ENCODE assay signal across 21 mouse cellular contexts in genomic region chr12:88472832-88473231, GRCm38 (mm10).
DNase-seq lines count a peak whose midpoint lies in the region; ATAC-seq and TF ChIP-seq lines count a peak whose summit lies in the region.
"Had no signal": no experiment of that assay in that cellular context is flagged by ENCODE, and none has a peak within 500 bp of the region (broad histone marks: within the 10 kb centered on the region; RNA-seq: fewer than 3 reads in every experiment).

No protein-coding gene starts in this region.

- no peak overlapping the region for H3K9ac ChIP-seq in liver, adult 2 months (ENCODE audit: low read depth, low read length)
- H3K9ac ChIP-seq in liver, embryonic 12.5 days: no peak overlapping the region
- H3K9ac ChIP-seq in CH12.LX (ENCODE audit: insufficient read depth, low read depth): no peak overlapping the region
- H3K9ac ChIP-seq: embryonic facial prominence, embryonic 12.5 days; forebrain, embryonic 13.5 days; forebrain, embryonic 15.5 days; forebrain, postnatal 0 days had no signal

- no peak for ATAC-seq in liver, embryonic 12.5 days
- ATAC-seq: CD4-positive, CD25-positive, alpha-beta regulatory T cell, adult 4 months; forebrain, embryonic 13.5 days; forebrain, embryonic 15.5 days; forebrain, postnatal 0 days had no signal

- peak; percentile 50 for DNase-seq in liver, adult 2 months (ENCODE audit: extremely low read depth, low read depth, low spot score)
- DNase-seq in CH12.LX (ENCODE audit: extremely low read depth): peak; percentile 10
- no peak for DNase-seq in lung, postnatal 25 days (ENCODE audit: low spot score)
- no peak for DNase-seq in retina, postnatal 1 day
- DNase-seq: adrenal gland, adult 2 months; adrenal gland, postnatal 10 days; adrenal gland, postnatal 25 days; B cell, adult 2 months; cerebellum, adult 11 months; cerebellum, adult 18-20 months; cerebellum, adult 8-10 months; cerebellum, adult 9-11 months; cerebellum, postnatal 14 days; cerebellum, postnatal 36 days; forebrain, postnatal 0 days had no signal

- no peaks in the 10 kb centered on the region for H3K79me2 ChIP-seq in liver, adult 2 months (ENCODE audit: control insufficient read depth, insufficient read depth, low read length)
- H3K79me2 ChIP-seq in CH12.LX (replicated peaks; ENCODE audit: control insufficient read depth, extremely low read depth, insufficient read depth, poor library complexity, severe bottlenecking): no peaks in the 10 kb centered on the region

- H3K4me1 ChIP-seq in liver, adult 2 months (ENCODE audit: control insufficient read depth, insufficient read depth, low read length): no peaks in the 10 kb centered on the region
- peaks cover 4% of the 10 kb centered on the region; the same call in 1 of the 2 replicates for H3K4me1 ChIP-seq in liver, embryonic 12.5 days
- H3K4me1 ChIP-seq in CH12.LX (ENCODE audit: control insufficient read depth in 1 of 2, insufficient read depth in 2 of 2): peaks cover 3 to 18% of the 10 kb centered on the region in 2 experiments; a peak in 3 of 4 replicates
- H3K4me1 ChIP-seq: embryonic facial prominence, embryonic 12.5 days; forebrain, embryonic 13.5 days; forebrain, embryonic 15.5 days had no signal

- TF ChIP-seq POLR2A in liver, adult 2 months (IDR thresholded peaks at IDR 0.05; ENCODE audit: extremely low read depth, insufficient read depth, low read length): no peak
- TF ChIP-seq POLR2A in CH12.LX (IDR thresholded peaks at IDR 0.05; ENCODE audit: low read depth, low read length): no peak

- no peak for TF ChIP-seq RAD21 in CH12.LX (IDR thresholded peaks at IDR 0.05; ENCODE audit: low read depth, low read length)

- dilution Hi-C loops in CH12.LX (cut with MboI; ENCODE audit: extremely low pct_ligation_motif_present, extremely low pct_unique_long_range_greater_than_20kb, low sequenced_read_pairs): no loop called here

- in situ Hi-C loops in CH12.LX (cut with MboI; ENCODE audit: low pct_ligation_motif_present, low pct_unique_long_range_greater_than_20kb, low sequenced_read_pairs): no loop called here

- no peaks in the 10 kb centered on the region for H3K36me3 ChIP-seq in liver, adult 2 months (ENCODE audit: control insufficient read depth, insufficient read depth, low read length)
- no peaks in the 10 kb centered on the region for H3K36me3 ChIP-seq in liver, embryonic 12.5 days
- no peaks in the 10 kb centered on the region for H3K36me3 ChIP-seq in CH12.LX (replicated peaks in 1 of 2; ENCODE audit: control insufficient read depth in 1 of 2, insufficient read depth in 1 of 2, low read length in 1 of 2)
- H3K36me3 ChIP-seq: embryonic facial prominence, embryonic 10.5 days; embryonic facial prominence, embryonic 12.5 days; forebrain, embryonic 15.5 days had no signal

- TF ChIP-seq EP300 in CH12.LX (IDR thresholded peaks at IDR 0.05; ENCODE audit: low read length): 0 out of 2 replicates have a peak, but pooled peaks have one; percentile 25

- H3K9me3 ChIP-seq in liver, embryonic 12.5 days (replicated peaks): no peaks in the 10 kb centered on the region
- no peaks in the 10 kb centered on the region for H3K9me3 ChIP-seq in CH12.LX (replicated peaks; ENCODE audit: low read length)
- H3K9me3 ChIP-seq: embryonic facial prominence, embryonic 10.5 days; embryonic facial prominence, embryonic 12.5 days; forebrain, embryonic 13.5 days; forebrain, embryonic 15.5 days had no signal

- H3K4me3 ChIP-seq in liver, adult 2 months (ENCODE audit: insufficient read depth, low read depth, low read length): no peak overlapping the region
- no peak overlapping the region for H3K4me3 ChIP-seq in liver, embryonic 12.5 days
- H3K4me3 ChIP-seq in CH12.LX (replicated peaks in 1 of 3; ENCODE audit: low read depth in 2 of 3, low read length in 2 of 3, poor library complexity in 1 of 3): no peak overlapping the region
- H3K4me3 ChIP-seq: embryonic facial prominence, embryonic 10.5 days; embryonic facial prominence, embryonic 12.5 days; forebrain, embryonic 13.5 days; forebrain, embryonic 15.5 days had no signal

- WGBS in liver, adult 2 months: 40% methylated on average over 3 of the region's 3 CpGs
- WGBS in liver, embryonic 12.5 days (ENCODE audit: insufficient replicate concordance): 62% methylated on average over 3 of the region's 3 CpGs

- no peak for TF ChIP-seq CTCF in liver, adult 2 months (IDR thresholded peaks at IDR 0.05; ENCODE audit: low read depth, low read length)
- TF ChIP-seq CTCF in CH12.LX (conservative IDR thresholded peaks at IDR 0.05 in 1 of 2, IDR thresholded peaks at IDR 0.05 in 1 of 2; ENCODE audit: low read depth in 2 of 2, low read length in 2 of 2): no peak

- H3K4me2 ChIP-seq in liver, embryonic 12.5 days: no peak overlapping the region
- H3K4me2 ChIP-seq in CH12.LX (ENCODE audit: insufficient read depth, low read depth, poor library complexity, severe bottlenecking): no peak overlapping the region
- H3K4me2 ChIP-seq: embryonic facial prominence, embryonic 12.5 days; forebrain, embryonic 13.5 days; forebrain, embryonic 15.5 days had no signal

- H3K27me3 ChIP-seq in liver, adult 2 months (ENCODE audit: control insufficient read depth, insufficient read depth, low read length): no peaks in the 10 kb centered on the region
- H3K27me3 ChIP-seq in liver, embryonic 12.5 days (replicated peaks): no peaks in the 10 kb centered on the region
- no peaks in the 10 kb centered on the region for H3K27me3 ChIP-seq in CH12.LX (replicated peaks)
- H3K27me3 ChIP-seq: embryonic facial prominence, embryonic 12.5 days; forebrain, embryonic 15.5 days had no signal

- no peak overlapping the region for H3K27ac ChIP-seq in liver, adult 2 months (replicated peaks; ENCODE audit: insufficient read depth, low read depth, low read length)
- H3K27ac ChIP-seq in liver, embryonic 12.5 days: no peak overlapping the region
- no peak overlapping the region for H3K27ac ChIP-seq in CH12.LX (ENCODE audit: insufficient read depth, low read depth)
- H3K27ac ChIP-seq: embryonic facial prominence, embryonic 10.5 days; embryonic facial prominence, embryonic 12.5 days; forebrain, embryonic 13.5 days; forebrain, embryonic 15.5 days had no signal

TF ChIP-seq in CH12.LX, 34 proteins besides CTCF, POLR2A, EP300 and RAD21:
- TF ChIP-seq SIN3A (IDR thresholded peaks at IDR 0.05; ENCODE audit: low read length): no peak
- TF ChIP-seq IRF4 (IDR thresholded peaks at IDR 0.05; ENCODE audit: low read depth, low read length): 0 out of 2 replicates have a peak, but pooled peaks have one; percentile 18
- no peak for TF ChIP-seq JUN (IDR thresholded peaks at IDR 0.05; ENCODE audit: insufficient read depth, low read depth, low read length)
- TF ChIP-seq NELFE (IDR thresholded peaks at IDR 0.05; ENCODE audit: low read depth, low read length): no peak
- TF ChIP-seq KAT2A (IDR thresholded peaks at IDR 0.05; ENCODE audit: insufficient replicate concordance, low read length): no peak
- TF ChIP-seq TBP (conservative IDR thresholded peaks at IDR 0.05; ENCODE audit: low read depth, low read length): no peak
- no peak for TF ChIP-seq ZMIZ1 (IDR thresholded peaks at IDR 0.05; ENCODE audit: low read depth, low read length)
- TF ChIP-seq BHLHE40 (IDR thresholded peaks at IDR 0.05; ENCODE audit: low read depth, low read length): peak; percentile 78
- TF ChIP-seq ETS1 (conservative IDR thresholded peaks at IDR 0.05; ENCODE audit: low read depth, low read length): peak; percentile 35; the same call in 1 of the 2 replicates
- TF ChIP-seq MAZ (IDR thresholded peaks at IDR 0.05; ENCODE audit: low read depth, low read length): no peak
- no peak for TF ChIP-seq SMC3 (IDR thresholded peaks at IDR 0.05; ENCODE audit: low read depth, low read length)
- peak; percentile 49; the same call in 1 of the 2 replicates for TF ChIP-seq TCF12 (IDR thresholded peaks at IDR 0.05; ENCODE audit: low read depth, low read length)
- TF ChIP-seq ZC3H11A (IDR thresholded peaks at IDR 0.05; ENCODE audit: low read depth, low read length): no peak
- TF ChIP-seq MAX (IDR thresholded peaks at IDR 0.05; ENCODE audit: low read length): no peak

Comparison
In these comparisons a context has a peak if more than half of its experiments do, and no peak if none do; other contexts are left out.
1. DNase-seq: peak in liver, adult 2 months (single experiment) and CH12.LX (single experiment); none in lung, postnatal 25 days (single experiment) and retina, postnatal 1 day (single experiment).